9 mouse cellular contexts compared by ENCODE assay signal in the genomic region with DNA sequence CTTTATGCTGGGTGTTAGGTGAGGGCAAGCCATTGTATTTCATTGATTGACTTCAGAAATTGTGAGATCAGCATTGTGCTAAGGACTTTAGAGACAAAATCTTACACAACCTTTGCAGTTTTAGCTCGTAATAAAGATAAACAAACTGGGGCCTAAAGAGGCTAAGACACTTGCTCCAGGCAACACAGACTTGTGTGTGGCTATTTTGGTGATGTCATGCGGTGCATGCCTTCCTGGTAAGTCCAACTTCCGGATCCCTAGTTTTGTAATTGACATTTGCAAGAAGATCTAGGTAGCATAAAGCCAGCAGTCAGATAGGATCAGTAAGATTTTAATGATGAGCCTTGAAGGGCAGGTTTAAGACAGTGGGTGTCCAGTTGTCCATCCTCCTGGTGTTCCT. TPM values are rescaled to one million over a fixed set of nuclear protein-coding genes. Genes with fewer than 3 reads are reported as not detected.
DNase-seq lines count a peak whose midpoint lies in the region; ATAC-seq and TF ChIP-seq lines count a peak whose summit lies in the region.
"Had no signal": no experiment of that assay in that cellular context is flagged by ENCODE, and none has a peak within 500 bp of the region (broad histone marks: within the 10 kb centered on the region; RNA-seq: fewer than 3 reads in every experiment).

No protein-coding gene starts in this region.

- H3K36me3 ChIP-seq in heart, adult 2 months (ENCODE audit: control insufficient read depth, insufficient read depth, low read length), result no peaks in the 10 kb centered on the region
- no peaks in the 10 kb centered on the region for H3K36me3 ChIP-seq in lung, postnatal 0 days (ENCODE audit: insufficient read depth, low read length)
- no peaks in the 10 kb centered on the region for H3K36me3 ChIP-seq in hindbrain, postnatal 0 days (ENCODE audit: insufficient read depth, low read length)
- no peaks in the 10 kb centered on the region for H3K36me3 ChIP-seq in stomach, embryonic 14.5 days (ENCODE audit: control insufficient read depth, insufficient read depth, low read length)
- H3K36me3 ChIP-seq in forebrain, embryonic 10.5 days (replicated peaks), result no peaks in the 10 kb centered on the region

- TF ChIP-seq EP300 in heart, adult 2 months (IDR thresholded peaks at IDR 0.05; ENCODE audit: insufficient read depth, low read depth, low read length), result no peak
- TF ChIP-seq EP300 in lung, postnatal 0 days (IDR thresholded peaks at IDR 0.05), result no peak

- WGBS in heart, adult 2 months, result 53% methylated on average over 3 of the region's 3 CpGs
- 53% methylated on average over 3 of the region's 3 CpGs for WGBS in lung, postnatal 0 days
- 79% methylated on average over 3 of the region's 3 CpGs for whole genome bisulfite sequencing in hindbrain, postnatal 0 days
- 60% methylated on average over 3 of the region's 3 CpGs for WGBS in stomach, embryonic 14.5 days
- WGBS in forebrain, embryonic 10.5 days, result 82% methylated on average over 3 of the region's 3 CpGs

- H3K27me3 ChIP-seq in heart, adult 2 months (ENCODE audit: control insufficient read depth, insufficient read depth, low read length), result no peaks in the 10 kb centered on the region
- no peaks in the 10 kb centered on the region for H3K27me3 ChIP-seq in lung, postnatal 0 days (replicated peaks; ENCODE audit: insufficient read depth, low read length)
- H3K27me3 ChIP-seq in hindbrain, postnatal 0 days (ENCODE audit: insufficient read depth, low read length), result no peaks in the 10 kb centered on the region; the same call in 1 of the 2 replicates
- H3K27me3 ChIP-seq in stomach, embryonic 14.5 days (ENCODE audit: control insufficient read depth, insufficient read depth, low read length), result no peaks in the 10 kb centered on the region
- H3K27me3 ChIP-seq in forebrain, embryonic 10.5 days (ENCODE audit: poor library complexity, severe bottlenecking), result peaks cover 64% of the 10 kb centered on the region

- peak overlapping the region; percentile 89 for H3K27ac ChIP-seq in heart, adult 2 months
- no peak overlapping the region for H3K27ac ChIP-seq in lung, postnatal 0 days (ENCODE audit: low read length)
- H3K27ac ChIP-seq in hindbrain, postnatal 0 days, result no peak overlapping the region
- H3K27ac ChIP-seq in stomach, embryonic 14.5 days (ENCODE audit: low read length), result no peak overlapping the region
- H3K27ac ChIP-seq in forebrain, embryonic 10.5 days, result no peak overlapping the region

- no peak for TF ChIP-seq POLR2A in heart, adult 2 months (IDR thresholded peaks at IDR 0.05; ENCODE audit: insufficient read depth, low read depth, low read length)

- H3K79me2 ChIP-seq in heart, adult 2 months (replicated peaks; ENCODE audit: control insufficient read depth, insufficient read depth, low read length), result no peaks in the 10 kb centered on the region

- intact Hi-C loops in heart, adult 2 months (cut with DNase I), result no loop called here

- DNase-seq in heart, adult 2 months, result no peak
- DNase-seq in heart, adult 8-10 months (ENCODE audit: low spot score), result no peak
- peak; percentile 12 for DNase-seq in lung, postnatal 0 days (ENCODE audit: low spot score)
- no peak for DNase-seq in lung, postnatal 25 days (ENCODE audit: low spot score)
- DNase-seq in hindbrain, postnatal 0 days (ENCODE audit: low spot score), result no peak
- DNase-seq in urinary bladder, postnatal 10 days (ENCODE audit: low spot score), result no peak
- DNase-seq in forebrain, embryonic 10.5 days (ENCODE audit: extremely low spot score, low spot score), result no peak
- DNase-seq: layer of hippocampus, postnatal 36 days had no signal

- no peaks in the 10 kb centered on the region for H3K9me3 ChIP-seq in lung, postnatal 0 days (ENCODE audit: low read length)
- no peaks in the 10 kb centered on the region for H3K9me3 ChIP-seq in hindbrain, postnatal 0 days (ENCODE audit: low read length)
- H3K9me3 ChIP-seq in stomach, embryonic 14.5 days (ENCODE audit: control insufficient read depth, low read depth, low read length), result no peaks in the 10 kb centered on the region
- H3K9me3 ChIP-seq in forebrain, embryonic 10.5 days, result peaks cover 2% of the 10 kb centered on the region; the same call in 1 of the 2 replicates

- H3K4me1 ChIP-seq in heart, adult 2 months (ENCODE audit: control insufficient read depth, insufficient read depth, low read length), result peaks cover 5% of the 10 kb centered on the region
- H3K4me1 ChIP-seq in lung, postnatal 0 days (ENCODE audit: insufficient read depth, low read depth, low read length), result 0 out of 2 replicates have a peak, but pooled peaks cover 4% of the 10 kb centered on the region
- H3K4me1 ChIP-seq in hindbrain, postnatal 0 days (ENCODE audit: insufficient read depth, low read length), result peaks cover 5% of the 10 kb centered on the region; the same call in 1 of the 2 replicates
- H3K4me1 ChIP-seq in stomach, embryonic 14.5 days (ENCODE audit: control insufficient read depth, insufficient read depth, low read length), result peaks cover 14% of the 10 kb centered on the region
- H3K4me1 ChIP-seq in forebrain, embryonic 10.5 days, result peaks cover 15% of the 10 kb centered on the region

- H3K4me2 ChIP-seq in lung, postnatal 0 days (replicated peaks; ENCODE audit: low read depth, low read length), result peak overlapping the region; percentile 88; the same call in 1 of the 2 replicates
- peak overlapping the region; percentile 80 for H3K4me2 ChIP-seq in hindbrain, postnatal 0 days (ENCODE audit: low read depth, low read length)
- peak overlapping the region; percentile 76 for H3K4me2 ChIP-seq in stomach, embryonic 14.5 days (replicated peaks; ENCODE audit: low read depth, low read length)

- no peak for TF ChIP-seq CTCF in heart, adult 2 months (IDR thresholded peaks at IDR 0.05)
- TF ChIP-seq CTCF in lung, postnatal 0 days (IDR thresholded peaks at IDR 0.05), result no peak
- TF ChIP-seq CTCF in hindbrain, postnatal 0 days (IDR thresholded peaks at IDR 0.05; ENCODE audit: low read depth), result no peak

- ATAC-seq in lung, postnatal 0 days, result no peak
- no peak for ATAC-seq in hindbrain, postnatal 0 days
- no peak for ATAC-seq in stomach, embryonic 14.5 days (ENCODE audit: insufficient number of reproducible peaks, insufficient read depth, low FRiP score, low read depth)

- H3K4me3 ChIP-seq in heart, adult 2 months, result peak overlapping the region; percentile 82
- 0 out of 2 replicates have a peak overlapping the region, but pooled peaks have one; percentile 65 for H3K4me3 ChIP-seq in lung, postnatal 0 days (ENCODE audit: low read depth, low read length)
- H3K4me3 ChIP-seq in hindbrain, postnatal 0 days (ENCODE audit: low read length), result no peak overlapping the region
- H3K4me3 ChIP-seq in stomach, embryonic 14.5 days (ENCODE audit: low read depth, low read length), result peak overlapping the region; percentile 73
- no peak overlapping the region for H3K4me3 ChIP-seq in forebrain, embryonic 10.5 days

- no peak overlapping the region for H3K9ac ChIP-seq in heart, adult 2 months (ENCODE audit: low read depth, low read length)
- no peak overlapping the region for H3K9ac ChIP-seq in lung, postnatal 0 days (replicated peaks; ENCODE audit: low read depth)
- no peak overlapping the region; the same call in 1 of the 2 replicates for H3K9ac ChIP-seq in hindbrain, postnatal 0 days (replicated peaks; ENCODE audit: low read length)
- H3K9ac ChIP-seq in stomach, embryonic 14.5 days (replicated peaks; ENCODE audit: low read depth, low read length), result peak overlapping the region; percentile 81

RNA-seq across cellular contexts. Expression of a gene that starts 1.1 kb away (rescaled TPM):
- total RNA-seq in heart, adult 2 months (2021), result 10 to 100 TPM; 43.7 to 58.1 TPM
- polyA plus RNA-seq in heart, adult 2 months (2012; rRNA removed), result 21.2 and 25.8 TPM in 2 replicates
- 10 to 100 TPM; 59.2 to 67.8 (median 64.1) TPM for total RNA-seq in heart, adult 8-10 months (2022)
- polyA plus RNA-seq in lung, postnatal 0 days (2015; fragmentation: Nextera tagmentation; extraction: Ambion mirVana), result 1.8 and 2.1 TPM in 2 replicates
- 4.8 and 6.9 TPM in 2 replicates for total RNA-seq in hindbrain, postnatal 0 days (2014; rRNA removed)
- 2.1 and 2.9 TPM in 2 replicates for polyA plus RNA-seq in hindbrain, postnatal 0 days (2015; fragmentation: Nextera tagmentation; extraction: Ambion mirVana)
- polyA plus RNA-seq in stomach, embryonic 14.5 days (2014; fragmentation: Nextera tagmentation; extraction: Ambion mirVana), result 7.5 and 10.3 TPM in 2 replicates
- 0.90 and 1.1 TPM in 2 replicates for polyA plus RNA-seq in forebrain, embryonic 10.5 days (2016; fragmentation: Nextera tagmentation; extraction: Ambion mirVana)

Comparison
In these comparisons a context has a peak if more than half of its experiments do, and no peak if none do; other contexts are left out.
1. H3K4me3 ChIP-seq: peak in heart, adult 2 months (single experiment), lung, postnatal 0 days (single experiment) and stomach, embryonic 14.5 days (single experiment); none in hindbrain, postnatal 0 days (single experiment) and forebrain, embryonic 10.5 days (single experiment).
2. Peak in every context shown above with its lines, with median percentiles within 50 percentile points of each other: H3K4me2 ChIP-seq.